Mouse (Mus musculus): Measurements from ENCODE around the gene Cope. TPM values are rescaled to one million over a fixed set of nuclear protein-coding genes. Genes with fewer than 3 reads are reported as not detected.

Gene Cope
- polyA plus RNA-seq, 2 experiments, result 371 to 379 TPM

- Histone ChIP-seq H3K4me1 (ENCODE audit: control insufficient read depth, insufficient read depth, low read length) (peaks cover 9% of the 10 kb centered on the region; the same call in 1 of the 2 replicates), H3K9me3 (ENCODE audit: control insufficient read depth, low read length) (no peaks in the 10 kb centered on the region), H3K9ac (ENCODE audit: low read depth, low read length, severe bottlenecking) (no peak overlapping the region), H3K36me3 (ENCODE audit: control insufficient read depth, insufficient read depth, low read length) (peaks cover 99% of the 10 kb centered on the region), H3K4me2 (replicated peaks; ENCODE audit: low read depth, low read length, severe bottlenecking) (no peak overlapping the region), H3K27me3 (ENCODE audit: control insufficient read depth, insufficient read depth, low read length) (no peaks in the 10 kb centered on the region), H3K27ac (replicated peaks; ENCODE audit: low read depth, low read length) (no peak overlapping the region), H3K4me3 (replicated peaks; ENCODE audit: low read length) (no peak overlapping the region)
- DNase-seq (ENCODE audit: low spot score), result no peak
- ATAC-seq (ENCODE audit: low FRiP score, low read depth), result no peak
- TF ChIP-seq POLR2A (IDR thresholded peaks at IDR 0.05; ENCODE audit: borderline replicate concordance, extremely low read depth, insufficient read depth, insufficient read length), result no peak
- 89% methylated on average over 7 of the region's 7 CpGs for WGBS
Observed at GRCm38 (mm10) chr8:70338931-70339330, 36.6 kb downstream of the Cope start.

DNA sequence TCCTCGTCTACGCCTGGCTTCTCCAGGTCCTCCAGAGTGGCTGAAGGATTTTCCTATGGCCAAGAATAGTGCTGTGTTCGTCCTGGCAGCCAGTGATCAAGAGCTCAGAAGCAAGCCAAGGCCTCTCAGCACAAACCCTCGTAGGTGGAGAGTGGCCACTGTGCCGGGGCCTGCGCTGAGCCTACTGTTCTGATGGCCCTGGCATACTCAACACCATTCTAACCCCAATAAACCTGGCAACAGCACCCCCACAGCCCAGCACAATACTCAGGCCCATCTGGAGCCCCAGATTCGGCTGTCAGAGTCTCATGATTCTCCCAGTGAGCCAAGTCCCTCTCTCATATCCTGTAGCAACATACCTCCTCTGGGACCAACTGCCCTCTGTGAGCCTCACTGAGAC lies 38.3 kb downstream of the Cope start:
- Histone ChIP-seq H3K4me2 (replicated peaks; ENCODE audit: low read depth, low read length, severe bottlenecking) (no peak overlapping the region), H3K27me3 (ENCODE audit: control insufficient read depth, insufficient read depth, low read length) (no peaks in the 10 kb centered on the region), H3K4me3 (replicated peaks; ENCODE audit: low read length) (no peak overlapping the region), H3K4me1 (ENCODE audit: control insufficient read depth, insufficient read depth, low read length) (peaks cover 11% of the 10 kb centered on the region; the same call in 1 of the 2 replicates), H3K9ac (ENCODE audit: low read depth, low read length, severe bottlenecking) (no peak overlapping the region), H3K27ac (replicated peaks; ENCODE audit: low read depth, low read length) (no peak overlapping the region), H3K36me3 (ENCODE audit: control insufficient read depth, insufficient read depth, low read length) (peaks cover 85% of the 10 kb centered on the region), H3K9me3 (ENCODE audit: control insufficient read depth, low read length) (no peaks in the 10 kb centered on the region)
- ATAC-seq (ENCODE audit: low FRiP score, low read depth), result no peak
- 90% methylated on average over 7 of the region's 7 CpGs for WGBS
- no peak for TF ChIP-seq POLR2A (IDR thresholded peaks at IDR 0.05; ENCODE audit: borderline replicate concordance, extremely low read depth, insufficient read depth, insufficient read length)
- no peak for DNase-seq (ENCODE audit: low spot score)

GRCm38 (mm10) chr8:70342007-70342406 lies 39.7 kb downstream of the Cope start:
- WGBS, result 89% methylated on average over 14 of the region's 14 CpGs
- no peak for DNase-seq (ENCODE audit: low spot score)

DNA sequence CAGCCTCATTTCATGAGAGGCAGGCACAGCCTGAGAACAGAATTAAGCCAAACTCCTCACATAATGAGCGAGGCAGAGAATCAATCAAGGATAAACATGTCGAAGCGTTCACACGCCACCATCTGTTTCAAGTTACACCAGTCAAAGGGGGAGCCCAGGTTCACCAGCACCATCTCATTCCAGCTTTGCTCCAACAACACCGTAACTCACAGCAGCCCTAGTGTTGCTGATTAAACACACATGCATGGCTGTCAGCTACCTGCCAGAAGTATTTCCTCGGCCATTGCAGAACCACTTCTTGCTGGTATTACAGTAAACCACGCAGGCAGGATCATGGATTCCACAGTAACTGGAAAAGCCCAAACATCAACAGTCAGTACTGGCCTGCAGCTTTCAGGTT lies 40.8 kb downstream of the Cope start:
- Histone ChIP-seq H3K4me3 (replicated peaks; ENCODE audit: low read length) (no peak overlapping the region), H3K9ac (ENCODE audit: low read depth, low read length, severe bottlenecking) (no peak overlapping the region), H3K27me3 (ENCODE audit: control insufficient read depth, insufficient read depth, low read length) (no peaks in the 10 kb centered on the region), H3K36me3 (ENCODE audit: control insufficient read depth, insufficient read depth, low read length) (peaks cover 70% of the 10 kb centered on the region), H3K9me3 (ENCODE audit: control insufficient read depth, low read length) (no peaks in the 10 kb centered on the region), H3K4me1 (ENCODE audit: control insufficient read depth, insufficient read depth, low read length) (peaks cover 11% of the 10 kb centered on the region; the same call in 1 of the 2 replicates), H3K27ac (replicated peaks; ENCODE audit: low read depth, low read length) (no peak overlapping the region), H3K4me2 (replicated peaks; ENCODE audit: low read depth, low read length, severe bottlenecking) (no peak overlapping the region)
- DNase-seq (ENCODE audit: low spot score), result no peak
- no peak for TF ChIP-seq POLR2A (IDR thresholded peaks at IDR 0.05; ENCODE audit: borderline replicate concordance, extremely low read depth, insufficient read depth, insufficient read length)
- 26% methylated on average over 7 of the region's 7 CpGs for WGBS
- ATAC-seq (ENCODE audit: low FRiP score, low read depth), result no peak

More at GRCm38 (mm10) chr8:70342007-70342406, 39.7 kb downstream of the Cope start:
- H3K27ac ChIP-seq (replicated peaks; ENCODE audit: low read depth, low read length), result no peak overlapping the region
- no peak overlapping the region for H3K4me3 ChIP-seq (replicated peaks; ENCODE audit: low read length)
- no peaks in the 10 kb centered on the region for H3K9me3 ChIP-seq (ENCODE audit: control insufficient read depth, low read length)
- H3K4me2 ChIP-seq (replicated peaks; ENCODE audit: low read depth, low read length, severe bottlenecking), result no peak overlapping the region
- H3K27me3 ChIP-seq (ENCODE audit: control insufficient read depth, insufficient read depth, low read length), result no peaks in the 10 kb centered on the region
- ATAC-seq (ENCODE audit: low FRiP score, low read depth), result no peak
- no peak overlapping the region for H3K9ac ChIP-seq (ENCODE audit: low read depth, low read length, severe bottlenecking)
- peaks cover 11% of the 10 kb centered on the region; the same call in 1 of the 2 replicates for H3K4me1 ChIP-seq (ENCODE audit: control insufficient read depth, insufficient read depth, low read length)
- H3K36me3 ChIP-seq (ENCODE audit: control insufficient read depth, insufficient read depth, low read length), result peaks cover 80% of the 10 kb centered on the region
- no peak for TF ChIP-seq POLR2A (IDR thresholded peaks at IDR 0.05; ENCODE audit: borderline replicate concordance, extremely low read depth, insufficient read depth, insufficient read length)

DNA sequence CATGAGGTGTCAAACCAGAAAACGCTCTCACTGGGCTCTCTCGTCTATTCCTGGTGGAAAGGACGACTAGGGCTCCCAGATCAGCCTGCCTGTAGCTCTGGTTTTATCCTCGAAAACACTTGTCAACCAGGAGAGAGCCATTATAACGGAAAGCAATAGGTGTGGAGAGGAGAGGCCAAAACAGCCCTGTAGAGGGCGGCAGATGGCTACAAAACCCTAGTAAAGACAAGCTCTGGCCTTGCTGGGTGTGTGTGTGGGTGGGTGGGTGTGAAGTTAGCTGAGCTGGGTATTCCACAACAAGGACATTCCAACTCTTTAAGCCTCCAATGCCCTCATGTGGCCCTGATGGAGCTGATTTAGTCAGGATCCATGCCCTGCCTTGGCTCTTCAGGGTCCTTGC lies 41.4 kb downstream of the Cope start:
- Histone ChIP-seq H3K27ac (replicated peaks; ENCODE audit: low read depth, low read length) (0 out of 2 replicates have a peak overlapping the region, but pooled peaks have one; percentile 33), H3K4me2 (replicated peaks; ENCODE audit: low read depth, low read length, severe bottlenecking) (no peak overlapping the region), H3K4me3 (replicated peaks; ENCODE audit: low read length) (no peak overlapping the region), H3K36me3 (ENCODE audit: control insufficient read depth, insufficient read depth, low read length) (peaks cover 69% of the 10 kb centered on the region), H3K9ac (ENCODE audit: low read depth, low read length, severe bottlenecking) (no peak overlapping the region), H3K4me1 (ENCODE audit: control insufficient read depth, insufficient read depth, low read length) (peaks cover 14% of the 10 kb centered on the region; the same call in 1 of the 2 replicates), H3K9me3 (ENCODE audit: control insufficient read depth, low read length) (no peaks in the 10 kb centered on the region), H3K27me3 (ENCODE audit: control insufficient read depth, insufficient read depth, low read length) (no peaks in the 10 kb centered on the region)
- WGBS, result 41% methylated on average over 6 of the region's 6 CpGs
- TF ChIP-seq POLR2A (IDR thresholded peaks at IDR 0.05; ENCODE audit: borderline replicate concordance, extremely low read depth, insufficient read depth, insufficient read length), result no peak
- ATAC-seq (ENCODE audit: low FRiP score, low read depth), result peak; percentile 41; the same call in 1 of the 2 replicates
- peak; percentile 51 for DNase-seq (ENCODE audit: low spot score)

Data from limb, embryonic 14.5 days (tissue).